Mouse (Mus musculus) E14TG2a.4 (cell line): Measurements from ENCODE around the gene Nxph4.

ENCODE experiments used
- H3K27me3 ChIP-seq: 2 replicates; pipeline ENCODE4 v1.6.1; 2014; ENCODE audit warnings: low read length, control low read depth; ENCODE audit not compliant: insufficient read depth
- H3K36me3 ChIP-seq: 2 replicates; pipeline ENCODE4 v1.6.1; 2014; ENCODE audit warnings: low read length, control low read depth; ENCODE audit not compliant: insufficient read depth
- H3K4me1 ChIP-seq: replicated peaks from 2 replicates; pipeline ENCODE4 v1.6.1; 2014; ENCODE audit warnings: low read depth, low read length, control low read depth
- H3K4me3 ChIP-seq: replicated peaks from 2 replicates; pipeline ENCODE4 v1.5.1; 2014; ENCODE audit warnings: mild to moderate bottlenecking, low read length
- H3K9me3 ChIP-seq: 2 replicates; pipeline ENCODE4 v1.6.1; 2014; ENCODE audit warnings: low read length, control low read depth
- CTCF ChIP-seq: conservative IDR thresholded peaks from 2 replicates; pipeline ENCODE4 v1.5.1; 2014; ENCODE audit warnings: low read length
- NANOG ChIP-seq: IDR thresholded peaks from 2 replicates; pipeline ENCODE4 v1.6.1; 2014; ENCODE audit warnings: borderline replicate concordance, low read length, mixed read lengths
- POU5F1 ChIP-seq: IDR thresholded peaks from 2 replicates; pipeline ENCODE4 v1.6.1; 2014; ENCODE audit warnings: low read length, borderline replicate concordance

The Nxph4 gene

GRCm38 (mm10) chr10:127570937-127571641, 36.7 kb upstream of the Nxph4 start:
- H3K9me3 ChIP-seq: no peaks in the 10 kb centered on the region
- no peak overlapping the region for H3K4me3 ChIP-seq
- peaks cover 78% of the 10 kb centered on the region for H3K36me3 ChIP-seq
- peaks cover 15% of the 10 kb centered on the region for H3K4me1 ChIP-seq
- no peak for TF ChIP-seq POU5F1
- TF ChIP-seq CTCF: no peak
- peaks cover 6% of the 10 kb centered on the region for H3K27me3 ChIP-seq

- TF ChIP-seq CTCF (no peak), NANOG (no peak)
- H3K27me3 ChIP-seq: peaks cover 11% of the 10 kb centered on the region
Observed at GRCm38 (mm10) chr10:127570384-127570783, 36.0 kb upstream of the Nxph4 start.

GRCm38 (mm10) chr10:127569450-127569849, 35.1 kb upstream of the Nxph4 start:
- peaks cover 16% of the 10 kb centered on the region for H3K4me1 ChIP-seq
- H3K4me3 ChIP-seq: no peak overlapping the region
- TF ChIP-seq CTCF: peak; percentile 79
- TF ChIP-seq NANOG: no peak
- peaks cover 70% of the 10 kb centered on the region for H3K36me3 ChIP-seq
- H3K9me3 ChIP-seq: no peaks in the 10 kb centered on the region
- H3K27me3 ChIP-seq: peaks cover 11% of the 10 kb centered on the region

More at GRCm38 (mm10) chr10:127570384-127570783, 36.0 kb upstream of the Nxph4 start:
- H3K4me3 ChIP-seq: no peak overlapping the region
- H3K4me1 ChIP-seq: peaks cover 13% of the 10 kb centered on the region
- H3K36me3 ChIP-seq: peaks cover 75% of the 10 kb centered on the region
- H3K9me3 ChIP-seq: no peaks in the 10 kb centered on the region

GRCm38 (mm10) chr10:127566553-127567326, 32.4 kb upstream of the Nxph4 start:
- H3K4me1 ChIP-seq: peaks cover 43% of the 10 kb centered on the region
- peaks cover 65% of the 10 kb centered on the region for H3K36me3 ChIP-seq
- TF ChIP-seq POU5F1: no peak
- no peak for TF ChIP-seq NANOG
- no peak for TF ChIP-seq CTCF
- no peaks in the 10 kb centered on the region for H3K9me3 ChIP-seq
- peaks cover 11% of the 10 kb centered on the region for H3K27me3 ChIP-seq
- peak overlapping the region; percentile 23; the same call in 1 of the 2 replicates for H3K4me3 ChIP-seq

- H3K4me1 ChIP-seq: peaks cover 59% of the 10 kb centered on the region
- H3K36me3 ChIP-seq: peaks cover 66% of the 10 kb centered on the region
- no peak for TF ChIP-seq CTCF
- no peak for TF ChIP-seq NANOG
- TF ChIP-seq POU5F1: no peak
- no peaks in the 10 kb centered on the region for H3K9me3 ChIP-seq
- H3K4me3 ChIP-seq: no peak overlapping the region
- H3K27me3 ChIP-seq: peaks cover 16% of the 10 kb centered on the region
Observed at GRCm38 (mm10) chr10:127564301-127564700, 29.9 kb upstream of the Nxph4 start.

- peaks cover 63% of the 10 kb centered on the region for H3K4me1 ChIP-seq
Observed at GRCm38 (mm10) chr10:127563840-127564239, 29.5 kb upstream of the Nxph4 start.

GRCm38 (mm10) chr10:127561145-127561544, 26.8 kb upstream of the Nxph4 start:
- H3K4me1 ChIP-seq: peaks cover 80% of the 10 kb centered on the region
- H3K4me3 ChIP-seq: no peak overlapping the region
- peaks cover 69% of the 10 kb centered on the region for H3K36me3 ChIP-seq
- H3K9me3 ChIP-seq: no peaks in the 10 kb centered on the region
- TF ChIP-seq CTCF: peak; percentile 55
- no peak for TF ChIP-seq NANOG
- peaks cover 15% of the 10 kb centered on the region for H3K27me3 ChIP-seq

More at GRCm38 (mm10) chr10:127563840-127564239, 29.5 kb upstream of the Nxph4 start:
- H3K36me3 ChIP-seq: peaks cover 67% of the 10 kb centered on the region
- no peaks in the 10 kb centered on the region for H3K9me3 ChIP-seq
- peaks cover 18% of the 10 kb centered on the region for H3K27me3 ChIP-seq
- H3K4me3 ChIP-seq: peak overlapping the region; percentile 11; the same call in 1 of the 2 replicates
- TF ChIP-seq CTCF (no peak), NANOG (no peak)

- H3K36me3 ChIP-seq: peaks cover 83% of the 10 kb centered on the region
- no peaks in the 10 kb centered on the region for H3K9me3 ChIP-seq
- H3K4me3 ChIP-seq: peak overlapping the region; percentile 68
- peaks cover 79% of the 10 kb centered on the region for H3K4me1 ChIP-seq
- TF ChIP-seq NANOG (no peak), CTCF (peak; percentile 25), POU5F1 (no peak)
- peaks cover 10% of the 10 kb centered on the region; the same call in 1 of the 2 replicates for H3K27me3 ChIP-seq
Observed at GRCm38 (mm10) chr10:127557397-127557796, 23.0 kb upstream of the Nxph4 start.

GRCm38 (mm10) chr10:127555703-127556102, 21.3 kb upstream of the Nxph4 start:
- peaks cover 10% of the 10 kb centered on the region; the same call in 1 of the 2 replicates for H3K27me3 ChIP-seq
- TF ChIP-seq POU5F1: no peak
- peak; percentile 95 for TF ChIP-seq CTCF
- TF ChIP-seq NANOG: no peak
- H3K9me3 ChIP-seq: no peaks in the 10 kb centered on the region
- H3K36me3 ChIP-seq: peaks cover 88% of the 10 kb centered on the region
- H3K4me1 ChIP-seq: peaks cover 70% of the 10 kb centered on the region
- H3K4me3 ChIP-seq: peak overlapping the region; percentile 39; the same call in 1 of the 2 replicates
